Mouse (Mus musculus): ENCODE results near the gene Igfbp2. TPM values are rescaled to one million over a fixed set of nuclear protein-coding genes. Genes with fewer than 3 reads are reported as not detected.

Gene Igfbp2
- polyA plus RNA-seq, 1 experiment from 2014 or later: 43.3 TPM

DNA sequence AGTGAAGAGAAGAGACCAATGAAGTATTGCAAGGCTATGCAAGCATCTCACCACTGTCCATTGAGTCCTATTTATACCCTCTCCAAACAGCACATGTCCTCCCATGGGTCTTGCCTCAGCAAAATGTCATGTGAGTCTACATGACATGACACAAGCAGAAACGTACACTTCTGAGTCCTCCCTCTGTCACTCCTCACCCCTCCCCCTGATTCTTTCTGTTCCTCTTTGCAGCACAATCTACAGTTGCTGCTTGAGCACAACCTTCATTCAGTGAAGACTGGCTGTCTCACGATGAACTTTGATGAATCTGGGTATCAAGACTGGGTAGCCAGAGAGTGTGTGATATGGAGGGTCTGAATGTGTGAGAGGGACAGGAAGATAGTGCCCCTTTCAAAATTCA lies 28.2 kb upstream of the Igfbp2 start:
- Histone ChIP-seq H3K4me2 (ENCODE audit: low read depth, low read length) (no peak overlapping the region), H3K9ac (ENCODE audit: low read length) (no peak overlapping the region), H3K27me3 (ENCODE audit: control insufficient read depth, insufficient read depth, low read length) (no peaks in the 10 kb centered on the region), H3K36me3 (ENCODE audit: control insufficient read depth, insufficient read depth) (no peaks in the 10 kb centered on the region), H3K4me1 (ENCODE audit: control insufficient read depth, insufficient read depth, low read length) (no peaks in the 10 kb centered on the region), H3K27ac (ENCODE audit: low read length) (no peak overlapping the region), H3K4me3 (ENCODE audit: low read length) (no peak overlapping the region), H3K9me3 (replicated peaks; ENCODE audit: control insufficient read depth, low read length) (0 out of 2 replicates have a peak, but pooled peaks cover 6% of the 10 kb centered on the region)
- no peak for ATAC-seq (replicated peaks; ENCODE audit: extremely low read depth, insufficient read depth, low FRiP score)
- WGBS: 72% methylated on average over 2 of the region's 2 CpGs

- H3K9ac ChIP-seq (ENCODE audit: low read length): no peak overlapping the region
- H3K9me3 ChIP-seq (replicated peaks; ENCODE audit: control insufficient read depth, low read length): 0 out of 2 replicates have a peak, but pooled peaks cover 6% of the 10 kb centered on the region
- no peaks in the 10 kb centered on the region for H3K36me3 ChIP-seq (ENCODE audit: control insufficient read depth, insufficient read depth)
- 62% methylated on average over 4 of the region's 4 CpGs for WGBS
- H3K4me1 ChIP-seq (ENCODE audit: control insufficient read depth, insufficient read depth, low read length): no peaks in the 10 kb centered on the region
- no peak overlapping the region for H3K27ac ChIP-seq (ENCODE audit: low read length)
- no peak for ATAC-seq (replicated peaks; ENCODE audit: extremely low read depth, insufficient read depth, low FRiP score)
- H3K4me2 ChIP-seq (ENCODE audit: low read depth, low read length): no peak overlapping the region
- no peak overlapping the region for H3K4me3 ChIP-seq (ENCODE audit: low read length)
- no peaks in the 10 kb centered on the region for H3K27me3 ChIP-seq (ENCODE audit: control insufficient read depth, insufficient read depth, low read length)
Measured at GRCm38 (mm10) chr1:72797102-72797665, 27.1 kb upstream of the Igfbp2 start.

DNA sequence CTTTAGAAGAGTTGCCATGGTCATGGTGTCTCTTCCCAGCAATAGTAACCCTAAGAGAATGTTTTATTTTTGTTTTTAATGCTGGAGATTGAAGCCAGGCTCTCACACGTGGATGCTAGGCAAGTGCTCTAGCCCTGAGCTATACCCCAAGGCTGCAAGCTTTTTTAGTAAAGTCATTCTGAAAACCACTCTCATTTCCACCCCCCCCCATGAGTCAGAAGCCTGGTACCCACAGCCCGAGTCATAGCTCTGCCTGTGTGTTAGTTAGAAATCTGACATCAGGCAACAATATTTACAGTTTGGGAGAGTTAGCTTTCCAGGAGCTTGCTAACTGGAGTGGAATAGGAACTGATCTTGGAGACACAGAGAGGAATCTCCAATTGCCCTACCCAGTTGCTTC lies 25.9 kb upstream of the Igfbp2 start:
- 75% methylated on average over 2 of the region's 2 CpGs for WGBS
- Histone ChIP-seq H3K9ac (ENCODE audit: low read length) (no peak overlapping the region), H3K27me3 (ENCODE audit: control insufficient read depth, insufficient read depth, low read length) (no peaks in the 10 kb centered on the region), H3K9me3 (replicated peaks; ENCODE audit: control insufficient read depth, low read length) (0 out of 2 replicates have a peak, but pooled peaks cover 3% of the 10 kb centered on the region), H3K4me1 (ENCODE audit: control insufficient read depth, insufficient read depth, low read length) (no peaks in the 10 kb centered on the region), H3K4me3 (ENCODE audit: low read length) (no peak overlapping the region), H3K27ac (ENCODE audit: low read length) (no peak overlapping the region), H3K4me2 (ENCODE audit: low read depth, low read length) (no peak overlapping the region), H3K36me3 (ENCODE audit: control insufficient read depth, insufficient read depth) (no peaks in the 10 kb centered on the region)
- no peak for ATAC-seq (replicated peaks; ENCODE audit: extremely low read depth, insufficient read depth, low FRiP score)

- ATAC-seq (replicated peaks; ENCODE audit: extremely low read depth, insufficient read depth, low FRiP score): no peak
- WGBS: 63% methylated on average over 4 of the region's 4 CpGs
Measured at GRCm38 (mm10) chr1:72804031-72804430, 20.3 kb upstream of the Igfbp2 start.

GRCm38 (mm10) chr1:72805037-72805436 lies 19.3 kb upstream of the Igfbp2 start:
- Histone ChIP-seq H3K27ac (ENCODE audit: low read length) (no peak overlapping the region), H3K9ac (ENCODE audit: low read length) (no peak overlapping the region), H3K36me3 (ENCODE audit: control insufficient read depth, insufficient read depth) (no peaks in the 10 kb centered on the region), H3K9me3 (replicated peaks; ENCODE audit: control insufficient read depth, low read length) (no peaks in the 10 kb centered on the region), H3K4me3 (ENCODE audit: low read length) (no peak overlapping the region), H3K27me3 (ENCODE audit: control insufficient read depth, insufficient read depth, low read length) (no peaks in the 10 kb centered on the region), H3K4me2 (ENCODE audit: low read depth, low read length) (no peak overlapping the region), H3K4me1 (ENCODE audit: control insufficient read depth, insufficient read depth, low read length) (no peaks in the 10 kb centered on the region)
- 31% methylated on average over 8 of the region's 8 CpGs for WGBS
- no peak for ATAC-seq (replicated peaks; ENCODE audit: extremely low read depth, insufficient read depth, low FRiP score)

More at GRCm38 (mm10) chr1:72804031-72804430, 20.3 kb upstream of the Igfbp2 start:
- no peak overlapping the region for H3K4me3 ChIP-seq (ENCODE audit: low read length)
- no peaks in the 10 kb centered on the region for H3K36me3 ChIP-seq (ENCODE audit: control insufficient read depth, insufficient read depth)
- no peak overlapping the region for H3K4me2 ChIP-seq (ENCODE audit: low read depth, low read length)
- no peaks in the 10 kb centered on the region for H3K27me3 ChIP-seq (ENCODE audit: control insufficient read depth, insufficient read depth, low read length)
- no peak overlapping the region for H3K9ac ChIP-seq (ENCODE audit: low read length)
- H3K9me3 ChIP-seq (replicated peaks; ENCODE audit: control insufficient read depth, low read length): no peaks in the 10 kb centered on the region
- no peaks in the 10 kb centered on the region for H3K4me1 ChIP-seq (ENCODE audit: control insufficient read depth, insufficient read depth, low read length)
- H3K27ac ChIP-seq (ENCODE audit: low read length): no peak overlapping the region

GRCm38 (mm10) chr1:72805476-72806043 lies 18.7 kb upstream of the Igfbp2 start:
- Histone ChIP-seq H3K4me2 (ENCODE audit: low read depth, low read length) (no peak overlapping the region), H3K9me3 (replicated peaks; ENCODE audit: control insufficient read depth, low read length) (no peaks in the 10 kb centered on the region), H3K27me3 (ENCODE audit: control insufficient read depth, insufficient read depth, low read length) (no peaks in the 10 kb centered on the region), H3K27ac (ENCODE audit: low read length) (no peak overlapping the region), H3K4me1 (ENCODE audit: control insufficient read depth, insufficient read depth, low read length) (no peaks in the 10 kb centered on the region), H3K9ac (ENCODE audit: low read length) (no peak overlapping the region), H3K4me3 (ENCODE audit: low read length) (no peak overlapping the region), H3K36me3 (ENCODE audit: control insufficient read depth, insufficient read depth) (no peaks in the 10 kb centered on the region)
- WGBS: 39% methylated on average over 4 of the region's 4 CpGs
- ATAC-seq (replicated peaks; ENCODE audit: extremely low read depth, insufficient read depth, low FRiP score): no peak

- no peak; the same call in 1 of the 2 replicates for ATAC-seq (replicated peaks; ENCODE audit: extremely low read depth, insufficient read depth, low FRiP score)
- no peaks in the 10 kb centered on the region for H3K27me3 ChIP-seq (ENCODE audit: control insufficient read depth, insufficient read depth, low read length)
- H3K36me3 ChIP-seq (ENCODE audit: control insufficient read depth, insufficient read depth): no peaks in the 10 kb centered on the region
- WGBS: 44% methylated on average over 11 of the region's 11 CpGs
- no peaks in the 10 kb centered on the region for H3K4me1 ChIP-seq (ENCODE audit: control insufficient read depth, insufficient read depth, low read length)
- H3K9ac ChIP-seq (ENCODE audit: low read length): no peak overlapping the region
- no peak overlapping the region for H3K4me2 ChIP-seq (ENCODE audit: low read depth, low read length)
- 0 out of 2 replicates have a peak, but pooled peaks cover 2% of the 10 kb centered on the region for H3K9me3 ChIP-seq (replicated peaks; ENCODE audit: control insufficient read depth, low read length)
- H3K27ac ChIP-seq (ENCODE audit: low read length): no peak overlapping the region
- H3K4me3 ChIP-seq (ENCODE audit: low read length): no peak overlapping the region
Measured at GRCm38 (mm10) chr1:72806044-72806584, 18.2 kb upstream of the Igfbp2 start.

DNA sequence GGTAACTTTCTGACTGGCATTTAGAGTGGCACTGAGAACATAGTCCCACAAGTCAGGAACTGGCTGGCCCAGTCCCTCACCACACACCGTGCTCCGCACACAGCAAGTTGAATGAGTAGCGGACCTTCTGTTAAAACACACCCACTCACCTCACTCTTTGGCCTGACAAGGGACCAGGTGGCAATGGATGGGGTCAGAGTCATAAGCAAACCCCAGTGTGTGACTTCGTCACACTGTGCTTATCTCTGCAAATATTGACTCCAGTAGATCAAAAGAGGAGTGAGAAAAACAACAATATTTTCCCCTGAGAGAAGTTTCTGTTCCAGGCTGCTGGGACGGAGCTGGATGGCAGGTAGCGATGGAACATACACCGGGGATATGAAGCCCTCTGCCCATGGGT lies 15.0 kb upstream of the Igfbp2 start:
- no peak overlapping the region for H3K4me2 ChIP-seq (ENCODE audit: low read depth, low read length)
- ATAC-seq (replicated peaks; ENCODE audit: extremely low read depth, insufficient read depth, low FRiP score): no peak
- H3K9me3 ChIP-seq (replicated peaks; ENCODE audit: control insufficient read depth, low read length): 0 out of 2 replicates have a peak, but pooled peaks cover 4% of the 10 kb centered on the region
- 0 out of 2 replicates have a peak, but pooled peaks cover 2% of the 10 kb centered on the region for H3K4me1 ChIP-seq (ENCODE audit: control insufficient read depth, insufficient read depth, low read length)
- H3K9ac ChIP-seq (ENCODE audit: low read length): no peak overlapping the region
- WGBS: 86% methylated on average over 7 of the region's 7 CpGs
- H3K27me3 ChIP-seq (ENCODE audit: control insufficient read depth, insufficient read depth, low read length): no peaks in the 10 kb centered on the region
- no peaks in the 10 kb centered on the region for H3K36me3 ChIP-seq (ENCODE audit: control insufficient read depth, insufficient read depth)
- no peak overlapping the region for H3K27ac ChIP-seq (ENCODE audit: low read length)
- no peak overlapping the region for H3K4me3 ChIP-seq (ENCODE audit: low read length)

GRCm38 (mm10) chr1:72809951-72810675 lies 14.2 kb upstream of the Igfbp2 start:
- H3K27ac ChIP-seq (ENCODE audit: low read length): no peak overlapping the region
- H3K4me2 ChIP-seq (ENCODE audit: low read depth, low read length): no peak overlapping the region
- no peaks in the 10 kb centered on the region for H3K27me3 ChIP-seq (ENCODE audit: control insufficient read depth, insufficient read depth, low read length)
- WGBS: 80% methylated on average over 7 of the region's 7 CpGs
- H3K9me3 ChIP-seq (replicated peaks; ENCODE audit: control insufficient read depth, low read length): 0 out of 2 replicates have a peak, but pooled peaks cover 4% of the 10 kb centered on the region
- ATAC-seq (replicated peaks; ENCODE audit: extremely low read depth, insufficient read depth, low FRiP score): no peak
- H3K4me1 ChIP-seq (ENCODE audit: control insufficient read depth, insufficient read depth, low read length): peaks cover 4% of the 10 kb centered on the region; the same call in 1 of the 2 replicates
- H3K36me3 ChIP-seq (ENCODE audit: control insufficient read depth, insufficient read depth): no peaks in the 10 kb centered on the region
- H3K9ac ChIP-seq (ENCODE audit: low read length): no peak overlapping the region
- H3K4me3 ChIP-seq (ENCODE audit: low read length): no peak overlapping the region
